Mouse (Mus musculus) olfactory bulb, adult 2 months (tissue): Measurements from ENCODE around the gene Slc2a4.

Experiments used
- CTCF ChIP-seq: fragments of 200-500 bp; IDR thresholded peaks from 2 replicates; pipeline ENCODE4 v1.5.1; 2012; ENCODE audit warnings: low read depth, mild to moderate bottlenecking, low read length, moderate library complexity; ENCODE audit not compliant: insufficient read depth
- POLR2A ChIP-seq: fragments of 200-500 bp; IDR thresholded peaks from 2 replicates; pipeline ENCODE4 v1.6.1; 2012; ENCODE audit warnings: mild to moderate bottlenecking, low read depth, low read length, moderate library complexity; ENCODE audit not compliant: insufficient read depth

GRCm38 (mm10) chr11:69934681-69935080 lies 13.3 kb downstream of the Slc2a4 start:
- TF ChIP-seq CTCF: no peak
- TF ChIP-seq POLR2A: no peak
